Mouse (Mus musculus) CD4-positive, CD25-positive, alpha-beta regulatory T cell, adult 2 months (primary cell): Measurements from ENCODE around the gene Nup50.
A peak's percentile ranks its signal among the peaks of the same experiment; 100 is the strongest.

ENCODE experiments used
- DNase-seq: peaks from one replicate; pipeline ENCODE4 v3.0.0-alpha.2; 2012; ENCODE audit warnings: low read depth, low spot score

The Nup50 gene

GRCm38 (mm10) chr15:84922884-84923507, at the start of gene Nup50:
Nup50 (plus strand) TSS chr15:84923411.
- DNase-seq, result peak; percentile 100

GRCm38 (mm10) chr15:84873867-84874266, 49.3 kb upstream of the Nup50 start:
- no peak for DNase-seq

- no peak for DNase-seq
These were observed 46.0 kb upstream of the Nup50 start for GRCm38 (mm10) chr15:84877029-84877815.

- no peak for DNase-seq
These were observed 35.1 kb upstream of the Nup50 start for GRCm38 (mm10) chr15:84888066-84888465.

- no peak for DNase-seq
These were observed 32.0 kb upstream of the Nup50 start for GRCm38 (mm10) chr15:84891246-84891645.

GRCm38 (mm10) chr15:84891658-84892057, 31.6 kb upstream of the Nup50 start:
- peak; percentile 71 for DNase-seq

GRCm38 (mm10) chr15:84896216-84896615, 27.0 kb upstream of the Nup50 start:
- DNase-seq, result peak; percentile 19

GRCm38 (mm10) chr15:84896664-84897063, 26.5 kb upstream of the Nup50 start:
- DNase-seq, result peak; percentile 33

- no peak for DNase-seq
These were observed 25.1 kb upstream of the Nup50 start for GRCm38 (mm10) chr15:84898077-84898476.

GRCm38 (mm10) chr15:84903843-84904385, 19.3 kb upstream of the Nup50 start:
- DNase-seq, result no peak

GRCm38 (mm10) chr15:84913201-84913600, 10.0 kb upstream of the Nup50 start:
- DNase-seq, result no peak

GRCm38 (mm10) chr15:84919938-84920337, 3.3 kb upstream of the Nup50 start, which contains the start of gene Gm29666:
Gm29666 (minus strand) TSS chr15:84920038.
- DNase-seq, result no peak

- DNase-seq, result peak; percentile 59
These were observed 434 bp downstream of the Nup50 start for GRCm38 (mm10) chr15:84923508-84924181.

GRCm38 (mm10) chr15:84924781-84925315, 1.6 kb downstream of the Nup50 start:
- DNase-seq, result peak; percentile 65

GRCm38 (mm10) chr15:84925495-84926018, 2.3 kb downstream of the Nup50 start:
- peak; percentile 57 for DNase-seq

- DNase-seq, result no peak
These were observed 9.1 kb downstream of the Nup50 start for GRCm38 (mm10) chr15:84932351-84932750.

GRCm38 (mm10) chr15:84934901-84935300, 11.7 kb downstream of the Nup50 start:
- DNase-seq, result no peak

- DNase-seq, result no peak
These were observed 16.9 kb downstream of the Nup50 start for GRCm38 (mm10) chr15:84940102-84940501.

- DNase-seq, result no peak
These were observed 19.6 kb downstream of the Nup50 start for GRCm38 (mm10) chr15:84942647-84943285.

GRCm38 (mm10) chr15:84944319-84944718, 21.1 kb downstream of the Nup50 start:
- no peak for DNase-seq

- no peak for DNase-seq
These were observed 25.8 kb downstream of the Nup50 start for GRCm38 (mm10) chr15:84948990-84949389.
